Mouse (Mus musculus): ENCODE measurements at regions not wholly inside any gene's neighbourhood (a gene's known extent, or its start where the extent isn't known, plus 50 kb on each side); places are given as distances from the start of the nearest gene placed in this dataset.

DNA sequence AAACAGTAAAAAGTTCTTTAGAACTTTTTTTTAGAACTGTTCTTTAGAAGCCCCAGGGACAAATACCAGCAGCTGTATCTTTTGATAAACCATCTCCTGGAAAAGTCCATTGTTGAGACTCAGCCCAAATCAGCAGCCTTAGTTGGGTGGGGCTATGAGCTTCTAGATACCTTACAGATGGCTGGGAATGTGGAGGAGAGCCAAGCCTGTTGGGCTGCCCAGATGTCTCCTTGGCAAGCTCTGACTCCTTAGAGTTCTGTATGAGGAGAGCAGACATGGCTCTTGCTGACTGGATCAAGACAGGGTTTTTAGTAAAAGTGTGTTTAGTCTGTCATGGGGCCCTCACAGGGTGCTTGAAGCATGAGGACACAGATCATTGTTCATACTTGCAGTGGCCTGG is 53.8 kb upstream of the Tcerg1l start:
- TF ChIP-seq MAFK (IDR thresholded peaks at IDR 0.05; ENCODE audit: insufficient read depth, low read depth, low read length) (no peak), CHD2 (IDR thresholded peaks at IDR 0.05; ENCODE audit: low read depth, low read length) (no peak), ZC3H11A (IDR thresholded peaks at IDR 0.05; ENCODE audit: borderline replicate concordance, low read depth, low read length) (no peak)
